Mouse (Mus musculus) CH12.LX (cell line): Measurements from ENCODE around the gene Atg4d. TPM values are rescaled to one million over a fixed set of nuclear protein-coding genes. Genes with fewer than 3 reads are reported as not detected.

Source experiments
- DNase-seq: peaks from one replicate; pipeline ENCODE4 v3.0.0-alpha.2; 2013; ENCODE audit errors: extremely low read depth
- H3K27ac ChIP-seq: 2 replicates; pipeline ENCODE4 v1.5.1; 2012; ENCODE audit warnings: low read depth, mild to moderate bottlenecking, control low read depth, moderate library complexity; ENCODE audit not compliant: insufficient read depth
- H3K27me3 ChIP-seq: replicated peaks from 2 replicates; pipeline ENCODE3; 2012; ENCODE audit warnings: inconsistent platforms
- H3K36me3 ChIP-seq, 2 experiments: replicated peaks in 1 of 2; 2 replicates each; pipeline versions ENCODE3 to v1.6.1; 2012; ENCODE audit warnings: inconsistent platforms in 1 of 2, low read length in 1 of 2, mild to moderate bottlenecking in 1 of 2, mixed read lengths in 1 of 2, moderate library complexity in 1 of 2; ENCODE audit not compliant: control insufficient read depth in 1 of 2, insufficient read depth in 1 of 2
- H3K4me1 ChIP-seq, 2 experiments: 2 replicates each; pipeline ENCODE4 v1.6.1; 2012; ENCODE audit warnings: inconsistent platforms in 1 of 2, moderate library complexity in 1 of 2; ENCODE audit not compliant: insufficient read depth in 2 of 2, control insufficient read depth in 1 of 2
- H3K4me2 ChIP-seq: 2 replicates; pipeline ENCODE4 v1.6.1; 2012; ENCODE audit warnings: low read depth, mild to moderate bottlenecking, control low read depth; ENCODE audit not compliant: poor library complexity, insufficient read depth, severe bottlenecking
- H3K4me3 ChIP-seq, 3 experiments: fragments of 150-350 bp in 1 of 3; sonication (generic) in 1 of 3; replicated peaks in 1 of 3; 2 replicates each; pipeline versions ENCODE3 to v1.5.1; 2011 to 2012; ENCODE audit warnings: low read depth in 2 of 3, low read length in 2 of 3, mild to moderate bottlenecking in 2 of 3, moderate library complexity in 2 of 3, control low read depth in 1 of 3, improper control_type of control experiment in 1 of 3, inconsistent platforms in 1 of 3, mixed read lengths in 1 of 3; ENCODE audit not compliant: poor library complexity in 1 of 3
- H3K79me2 ChIP-seq: replicated peaks from 2 replicates; pipeline ENCODE4 v1.6.1; 2012; ENCODE audit warnings: mild to moderate bottlenecking, moderate library complexity; ENCODE audit not compliant: control insufficient read depth, poor library complexity, insufficient read depth, severe bottlenecking; ENCODE audit errors: extremely low read depth
- H3K9ac ChIP-seq: 2 replicates; pipeline ENCODE4 v1.6.1; 2012; ENCODE audit warnings: low read depth, mild to moderate bottlenecking, control low read depth, moderate library complexity; ENCODE audit not compliant: insufficient read depth
- H3K9me3 ChIP-seq: replicated peaks from 2 replicates; pipeline ENCODE3; 2012; ENCODE audit warnings: low read length, inconsistent platforms, mixed read lengths
- BHLHE40 ChIP-seq: IDR thresholded peaks from 2 replicates; pipeline ENCODE4 v1.6.1; 2011; ENCODE audit warnings: mild to moderate bottlenecking, low read depth, low read length, improper control_type of control experiment
- CHD2 ChIP-seq: IDR thresholded peaks from 2 replicates; pipeline ENCODE4 v1.6.1; 2011; ENCODE audit warnings: low read length, improper control_type of control experiment
- CTCF ChIP-seq, 2 experiments: IDR thresholded peaks in 1 of 2; conservative IDR thresholded peaks in 1 of 2; 2 replicates each; pipeline ENCODE4 v1.5.1; 2011 to 2012; ENCODE audit warnings: low read depth in 2 of 2, low read length in 2 of 2, improper control_type of control experiment in 1 of 2, inconsistent platforms in 1 of 2, mild to moderate bottlenecking in 1 of 2, moderate library complexity in 1 of 2
- ELF1 ChIP-seq: IDR thresholded peaks from 2 replicates; pipeline ENCODE4 v1.6.1; 2014; ENCODE audit warnings: low read depth, mild to moderate bottlenecking, inconsistent platforms, low read length, improper control_type of control experiment
- ETS1 ChIP-seq: conservative IDR thresholded peaks from 2 replicates; pipeline ENCODE4 v1.6.1; 2012; ENCODE audit warnings: low read depth, mild to moderate bottlenecking, inconsistent platforms, low read length, improper control_type of control experiment, moderate library complexity
- HCFC1 ChIP-seq: IDR thresholded peaks from 2 replicates; pipeline ENCODE4 v1.6.1; 2012; ENCODE audit warnings: low read depth, mild to moderate bottlenecking, inconsistent platforms, low read length, improper control_type of control experiment
- JUN ChIP-seq: IDR thresholded peaks from 2 replicates; pipeline ENCODE4 v1.6.1; 2011; ENCODE audit warnings: low read depth, mild to moderate bottlenecking, low read length, improper control_type of control experiment, moderate library complexity; ENCODE audit not compliant: insufficient read depth
- JUND ChIP-seq: conservative IDR thresholded peaks from 2 replicates; pipeline ENCODE4 v1.6.1; 2011; ENCODE audit warnings: low read depth, low read length, improper control_type of control experiment
- KAT2A ChIP-seq: IDR thresholded peaks from 2 replicates; pipeline ENCODE4 v1.6.1; 2012; ENCODE audit warnings: low read length, improper control_type of control experiment, inconsistent platforms; ENCODE audit not compliant: insufficient replicate concordance
- MAX ChIP-seq: IDR thresholded peaks from 2 replicates; pipeline ENCODE4 v1.6.1; 2011; ENCODE audit warnings: low read length, improper control_type of control experiment
- MEF2A ChIP-seq: IDR thresholded peaks from 2 replicates; pipeline ENCODE4 v1.6.1; 2014; ENCODE audit warnings: low read depth, mild to moderate bottlenecking, inconsistent platforms, low read length, improper control_type of control experiment, borderline replicate concordance
- NELFE ChIP-seq: IDR thresholded peaks from 2 replicates; pipeline ENCODE4 v1.6.1; 2011; ENCODE audit warnings: low read depth, low read length, improper control_type of control experiment
- POLR2A ChIP-seq: IDR thresholded peaks from 2 replicates; pipeline ENCODE4 v1.6.1; 2011; ENCODE audit warnings: low read depth, mild to moderate bottlenecking, improper control_type of control experiment, low read length
- POLR2AphosphoS2 ChIP-seq: IDR thresholded peaks from 2 replicates; pipeline ENCODE4 v1.6.1; 2011; ENCODE audit warnings: low read depth, low read length, improper control_type of control experiment
- RAD21 ChIP-seq: IDR thresholded peaks from 2 replicates; pipeline ENCODE4 v1.6.1; 2011; ENCODE audit warnings: low read depth, mild to moderate bottlenecking, low read length, improper control_type of control experiment, moderate library complexity
- RCOR1 ChIP-seq: conservative IDR thresholded peaks from 2 replicates; pipeline ENCODE4 v1.6.1; 2012; ENCODE audit warnings: low read depth, mild to moderate bottlenecking, inconsistent platforms, low read length, improper control_type of control experiment
- TCF12 ChIP-seq: IDR thresholded peaks from 2 replicates; pipeline ENCODE4 v1.6.1; 2014; ENCODE audit warnings: low read depth, mild to moderate bottlenecking, inconsistent platforms, low read length, improper control_type of control experiment
- USF1 ChIP-seq: IDR thresholded peaks from 2 replicates; pipeline ENCODE4 v1.6.1; 2014; ENCODE audit warnings: low read depth, mild to moderate bottlenecking, inconsistent platforms, low read length, improper control_type of control experiment
- ZKSCAN1 ChIP-seq: IDR thresholded peaks from 2 replicates; pipeline ENCODE4 v1.6.1; 2012; ENCODE audit warnings: low read depth, inconsistent platforms, low read length, improper control_type of control experiment, borderline replicate concordance
- ZMIZ1 ChIP-seq: IDR thresholded peaks from 2 replicates; pipeline ENCODE4 v1.6.1; 2012; ENCODE audit warnings: low read depth, mild to moderate bottlenecking, inconsistent platforms, low read length, improper control_type of control experiment
- ZNF384 ChIP-seq: IDR thresholded peaks from 2 replicates; pipeline ENCODE4 v1.6.1; 2012; ENCODE audit warnings: low read depth, low read length, improper control_type of control experiment, inconsistent platforms
- dilution Hi-C: fragments of 300-500 bp; cut with MboI; formaldehyde crosslinking; loops from 2 replicates; pipeline ENCODE4 v1.14.3; 2020; ENCODE audit warnings: low sequenced_read_pairs; ENCODE audit not compliant: extremely low pct_unique_long_range_greater_than_20kb, extremely low pct_ligation_motif_present
- in situ Hi-C: fragments of 300-500 bp; cut with MboI; formaldehyde crosslinking; loops from 3 replicates; pipeline ENCODE4 v1.14.3; 2019; ENCODE audit warnings: low sequenced_read_pairs, low pct_ligation_motif_present, low pct_unique_long_range_greater_than_20kb, mixed read lengths
- polyA plus RNA-seq: library from polyadenylated mRNA; unstranded; fragments of >175 nt; gene quantifications from 2 replicates; pipeline ENCODE4 v1.2.1, GENCODE M21; 2012; ENCODE audit warnings: low read depth; ENCODE audit not compliant: insufficient read length
- total RNA-seq, 2 experiments: library from RNA; depleted of rRNA; stranded (reverse); fragments of 300-350 nt in 1 of 2; fragments of >200 nt in 1 of 2; gene quantifications; 2 replicates each; pipeline ENCODE4 v1.2.3; 2012 to 2014

The Atg4d gene
- total and polyA plus RNA-seq, 3 experiments: 7.7 to 14.3 (median 10.3) TPM

DNA sequence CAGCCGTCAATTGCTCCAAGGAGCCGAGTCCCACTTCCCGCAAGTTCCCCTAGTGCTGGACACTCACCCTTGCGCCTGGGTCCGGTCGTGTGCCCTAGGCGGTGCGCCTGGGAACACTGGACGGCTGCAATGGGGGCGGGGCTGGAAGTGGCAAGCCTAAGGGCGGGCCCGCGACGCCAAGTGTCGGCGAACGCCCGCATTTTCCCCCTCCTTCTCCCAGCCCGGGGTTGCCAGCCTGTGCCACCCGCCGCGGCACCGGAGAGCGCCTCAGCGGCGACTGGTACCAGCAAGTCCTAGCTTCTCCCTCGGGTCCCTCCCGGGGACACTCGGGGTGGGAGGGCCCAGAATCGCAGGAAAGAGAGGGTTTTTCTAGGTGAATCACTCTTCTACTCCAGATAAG is 16.8 kb upstream of the Atg4d start, which contains the start of gene S1pr5:
TSS of gene S1pr5 (minus strand) at position 118 of the 400 bp plus-strand sequence.
- no peak within 1 kb of the TSS for H3K4me3 ChIP-seq
- in situ Hi-C loops: no loop called here
- peaks cover 2% of the 10 kb centered on the region for H3K27me3 ChIP-seq

DNA sequence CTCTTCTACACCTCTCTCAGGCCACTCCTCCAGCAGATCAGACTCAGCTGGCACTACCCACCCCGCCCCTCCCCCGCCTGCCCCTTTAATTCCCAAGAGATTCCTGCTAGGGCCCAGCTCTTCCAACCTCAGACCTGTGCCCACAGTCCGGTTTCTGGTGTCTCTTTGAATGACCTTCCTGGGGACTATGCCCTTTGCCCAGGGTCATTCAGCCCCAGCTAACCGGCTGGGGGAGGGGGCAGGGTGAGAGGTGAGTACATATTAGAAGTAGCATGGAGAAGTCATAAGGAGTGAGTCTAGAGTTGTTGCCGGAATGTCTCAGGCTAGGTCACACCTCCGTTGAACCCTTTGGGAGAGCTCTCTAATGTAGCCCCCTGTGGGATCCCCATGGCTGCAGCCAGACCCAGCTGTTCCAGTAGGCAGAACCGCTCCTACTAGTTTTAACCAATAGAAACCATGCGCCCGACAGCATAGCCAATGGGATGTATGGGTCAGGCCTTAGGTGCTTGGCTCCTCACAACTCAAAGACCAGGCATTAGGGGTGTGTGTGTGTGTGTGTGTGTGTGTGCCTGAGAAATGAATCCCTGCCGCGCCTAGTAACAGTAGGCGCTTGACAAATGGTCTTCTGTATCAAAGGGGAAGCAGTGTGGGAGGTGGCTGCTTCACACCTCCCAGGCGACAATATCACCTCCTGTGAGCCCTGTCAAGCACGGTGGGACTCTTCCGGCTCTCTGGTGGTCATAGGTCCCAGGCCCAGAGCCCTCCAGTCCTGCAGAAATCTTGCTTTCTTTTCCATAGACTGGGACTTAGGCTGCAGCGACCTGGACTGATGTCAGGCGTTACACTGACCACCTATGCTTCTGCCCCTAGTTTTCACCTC is 15.2 kb upstream of the Atg4d start:
- in situ Hi-C loops: no loop called here
- no peaks in the 10 kb centered on the region for H3K36me3 ChIP-seq
- no peak overlapping the region for H3K4me3 ChIP-seq
- H3K9ac ChIP-seq: no peak overlapping the region
- DNase-seq: no peak
- no peak overlapping the region for H3K4me2 ChIP-seq
- H3K4me1 ChIP-seq: peaks cover 3% of the 10 kb centered on the region in 2 experiments; a peak in 1 of 4 replicates
- no peaks in the 10 kb centered on the region for H3K9me3 ChIP-seq
- no peak overlapping the region for H3K27ac ChIP-seq
- TF ChIP-seq USF1: no peak
- no peak for TF ChIP-seq POLR2A
- TF ChIP-seq ELF1: no peak
- no peak for TF ChIP-seq RCOR1
- TF ChIP-seq MAX: no peak
- no peak for TF ChIP-seq TCF12
- TF ChIP-seq HCFC1: no peak
- dilution Hi-C loops: no loop called here
- H3K79me2 ChIP-seq: no peaks in the 10 kb centered on the region
- peaks cover 2% of the 10 kb centered on the region for H3K27me3 ChIP-seq

More for the DNA sequence above, 16.8 kb upstream of the Atg4d start, which contains the start of gene S1pr5:
- dilution Hi-C loops: no loop called here
- TF ChIP-seq ZMIZ1 (no peak), NELFE (no peak), ZKSCAN1 (no peak), JUND (no peak), CTCF (conservative IDR thresholded peaks at IDR 0.05 in 1 of 2, IDR thresholded peaks at IDR 0.05 in 1 of 2; ENCODE audit: low read depth in 2 of 2, low read length in 2 of 2) (no peak), ZNF384 (no peak), CHD2 (no peak), KAT2A (no peak), POLR2AphosphoS2 (no peak), RAD21 (no peak), MEF2A (no peak), JUN (no peak), USF1 (no peak), ETS1 (no peak), BHLHE40 (no peak), TCF12 (no peak)
- Histone ChIP-seq H3K4me2 (no peak within 1 kb of the TSS), H3K36me3 (no peaks in the 10 kb centered on the region), H3K79me2 (no peaks in the 10 kb centered on the region), H3K9me3 (peaks cover 9% of the 10 kb centered on the region), H3K4me1 (peaks cover 0 to 3% of the 10 kb centered on the region in 2 experiments; a peak in 1 of 4 replicates), H3K27ac (no peak within 1 kb of the TSS), H3K9ac (no peak within 1 kb of the TSS)
- DNase-seq: no peak
